Mouse (Mus musculus): ENCODE results near the gene Ube2d3.
"Not testable (repeated sequence)": the region's sequence is repeated elsewhere in the genome, so short reads cannot be mapped to it uniquely, and the experiment has no call there.

DNA sequence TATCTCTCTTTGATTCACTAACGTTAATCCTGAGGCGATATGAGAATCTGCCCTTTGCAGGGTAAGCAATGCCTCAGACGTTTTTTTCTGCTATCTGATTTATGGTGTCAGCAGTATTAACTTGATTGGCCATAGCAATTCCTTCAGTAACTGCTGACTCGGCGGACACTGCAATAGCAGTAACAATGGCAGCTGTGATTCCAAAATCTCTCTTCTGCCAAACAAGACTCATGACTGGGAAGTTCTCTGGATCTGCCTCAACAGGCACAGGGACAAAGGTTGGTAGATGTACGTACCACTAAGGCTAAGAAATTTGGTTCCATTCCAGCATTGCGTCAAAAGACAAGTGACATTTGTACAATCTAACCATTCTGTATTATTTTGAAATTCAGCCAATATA lies 55.4 kb downstream of the Ube2d3 start:
- not testable (repeated sequence) for TF ChIP-seq POLR2A, CTCF (IDR thresholded peaks at IDR 0.05; ENCODE audit: insufficient read depth, low read depth, low read length)
